ENCODE assay signal across 8 mouse cellular contexts in genomic region chr11:87467491-87468277, GRCm38 (mm10).
A peak's percentile ranks its signal among the peaks of the same experiment; 100 is the strongest.
DNase-seq lines count a peak whose midpoint lies in the region; ATAC-seq and TF ChIP-seq lines count a peak whose summit lies in the region.

No protein-coding gene starts in this region.

- no peaks in the 10 kb centered on the region for H3K9me3 ChIP-seq in ES-E14 (ENCODE audit: control insufficient read depth, insufficient read depth, low read depth, low read length)
- no peaks in the 10 kb centered on the region for H3K9me3 ChIP-seq in limb, embryonic 13.5 days
- no peaks in the 10 kb centered on the region for H3K9me3 ChIP-seq in stomach, postnatal 0 days (ENCODE audit: control insufficient read depth, low read length)
- H3K9me3 ChIP-seq in forebrain, embryonic 10.5 days, result no peaks in the 10 kb centered on the region

- H3K4me2 ChIP-seq in limb, embryonic 13.5 days (replicated peaks), result peak overlapping the region; percentile 28
- H3K4me2 ChIP-seq in stomach, postnatal 0 days (replicated peaks; ENCODE audit: low read depth), result peak overlapping the region; percentile 31

- no peak overlapping the region for H3K27ac ChIP-seq in ES-E14 (ENCODE audit: insufficient read depth, low read depth, low read length, poor library complexity, severe bottlenecking)
- no peak overlapping the region for H3K27ac ChIP-seq in limb, embryonic 13.5 days
- no peak overlapping the region for H3K27ac ChIP-seq in stomach, postnatal 0 days (replicated peaks)
- no peak overlapping the region for H3K27ac ChIP-seq in forebrain, embryonic 10.5 days

- peak overlapping the region; percentile 50 for H3K9ac ChIP-seq in ES-E14 (ENCODE audit: insufficient read depth, low read depth, low read length, poor library complexity, severe bottlenecking)
- peak overlapping the region; percentile 31; the same call in 1 of the 2 replicates for H3K9ac ChIP-seq in limb, embryonic 13.5 days
- H3K9ac ChIP-seq in stomach, postnatal 0 days (ENCODE audit: low read length), result no peak overlapping the region

- 0 out of 4 replicates have a peak, but pooled peaks cover 2 to 4% of the 10 kb centered on the region in 2 experiments for H3K4me1 ChIP-seq in ES-E14 (ENCODE audit: control insufficient read depth in 2 of 2, insufficient read depth in 2 of 2, low read length in 2 of 2, poor library complexity in 1 of 2)
- peaks cover 16% of the 10 kb centered on the region for H3K4me1 ChIP-seq in limb, embryonic 13.5 days
- peaks cover 4% of the 10 kb centered on the region for H3K4me1 ChIP-seq in stomach, postnatal 0 days (replicated peaks; ENCODE audit: control insufficient read depth, insufficient read depth)
- H3K4me1 ChIP-seq in forebrain, embryonic 10.5 days, result peaks cover 22% of the 10 kb centered on the region

- H3K4me3 ChIP-seq in ES-E14 (ENCODE audit: insufficient read depth in 1 of 2, low read depth in 1 of 2, low read length in 2 of 2, poor library complexity in 1 of 2, severe bottlenecking in 1 of 2), result no peak overlapping the region
- no peak overlapping the region for H3K4me3 ChIP-seq in limb, embryonic 13.5 days
- H3K4me3 ChIP-seq in stomach, postnatal 0 days (ENCODE audit: low read depth, low read length), result no peak overlapping the region
- no peak overlapping the region for H3K4me3 ChIP-seq in forebrain, embryonic 10.5 days

- intact Hi-C loops in gastrocnemius, postnatal 36 days (cut with DNase I), result no loop called here

- peak; percentile 29 for DNase-seq in kidney, postnatal 10 days
- no peak for DNase-seq in kidney, postnatal 4 days
- no peak for DNase-seq in ES-E14 (ENCODE audit: low read depth, low spot score)
- DNase-seq in stomach, postnatal 0 days (ENCODE audit: low spot score), result peak; percentile 45
- DNase-seq in forebrain, embryonic 10.5 days (ENCODE audit: extremely low spot score, low spot score), result no peak
- no peak for DNase-seq in gastrocnemius, postnatal 36 days
- DNase-seq in layer of hippocampus, adult 8-10 months (ENCODE audit: low spot score in 2 of 2), result no peak

- no peak for TF ChIP-seq EP300 in stomach, postnatal 0 days (optimal IDR thresholded peaks at IDR 0.05)

- in situ Hi-C loops in ES-E14 (cut with MboI; ENCODE audit: low sequenced_read_pairs in 2 of 2, unreplicated experiment in 2 of 2), result no loop called here

- H3K27me3 ChIP-seq in limb, embryonic 13.5 days, result no peaks in the 10 kb centered on the region
- H3K27me3 ChIP-seq in stomach, postnatal 0 days (ENCODE audit: control insufficient read depth, insufficient read depth, low read length), result no peaks in the 10 kb centered on the region
- peaks cover 24% of the 10 kb centered on the region for H3K27me3 ChIP-seq in forebrain, embryonic 10.5 days (ENCODE audit: poor library complexity, severe bottlenecking)

- no peak for TF ChIP-seq CTCF in stomach, postnatal 0 days (IDR thresholded peaks at IDR 0.05; ENCODE audit: low read depth)

- 26% methylated on average over 19 of the region's 19 CpGs for WGBS in limb, embryonic 13.5 days
- 31% methylated on average over 19 of the region's 19 CpGs for WGBS in stomach, postnatal 0 days
- WGBS in forebrain, embryonic 10.5 days, result 68% methylated on average over 19 of the region's 19 CpGs

- no peak for ATAC-seq in limb, embryonic 13.5 days (ENCODE audit: low FRiP score, low read depth)
- ATAC-seq in stomach, postnatal 0 days (ENCODE audit: low FRiP score, low TSS enrichment), result no peak

- no peaks in the 10 kb centered on the region for H3K36me3 ChIP-seq in ES-E14 (ENCODE audit: control insufficient read depth, insufficient read depth, low read length, poor library complexity, severe bottlenecking)
- H3K36me3 ChIP-seq in limb, embryonic 13.5 days, result no peaks in the 10 kb centered on the region
- H3K36me3 ChIP-seq in stomach, postnatal 0 days (ENCODE audit: control insufficient read depth, insufficient read depth, low read length), result no peaks in the 10 kb centered on the region
- no peaks in the 10 kb centered on the region for H3K36me3 ChIP-seq in forebrain, embryonic 10.5 days (replicated peaks)

TF ChIP-seq in ES-E14, 5 proteins besides CTCF, POLR2A, EP300 and RAD21:
- TF ChIP-seq CHD2 (IDR thresholded peaks at IDR 0.05; ENCODE audit: low read depth, low read length) (no peak), MAFK (IDR thresholded peaks at IDR 0.05; ENCODE audit: insufficient read depth, low read depth, low read length) (no peak), ZC3H11A (IDR thresholded peaks at IDR 0.05; ENCODE audit: borderline replicate concordance, low read depth, low read length) (no peak), HCFC1 (IDR thresholded peaks at IDR 0.05; ENCODE audit: borderline replicate concordance, insufficient read depth, low read length) (no peak), ZNF384 (IDR thresholded peaks at IDR 0.05; ENCODE audit: low read depth, low read length) (no peak)

Comparison
In these comparisons a context has a peak if more than half of its experiments do, and no peak if none do; other contexts are left out.
1. DNase-seq: peak in kidney, postnatal 10 days (single experiment) and stomach, postnatal 0 days (single experiment); none in kidney, postnatal 4 days (0 of 2), ES-E14 (single experiment), forebrain, embryonic 10.5 days (single experiment), gastrocnemius, postnatal 36 days (0 of 2) and layer of hippocampus, adult 8-10 months (0 of 2).